Mouse (Mus musculus) kidney, adult 2 months (tissue): ENCODE data around the gene Trim69.

Source experiments
- CTCF ChIP-seq: fragments of 200-500 bp; conservative IDR thresholded peaks from 2 replicates; pipeline ENCODE4 v1.5.1; 2011; ENCODE audit warnings: low read depth, mild to moderate bottlenecking, control low read depth, low read length, moderate library complexity, mixed read lengths; ENCODE audit not compliant: insufficient read depth, insufficient read length
- POLR2A ChIP-seq: fragments of 200-500 bp; IDR thresholded peaks from one replicate; pipeline ENCODE4 v1.6.1; 2011; ENCODE audit warnings: low read depth, low read length, control low read depth

DNA sequence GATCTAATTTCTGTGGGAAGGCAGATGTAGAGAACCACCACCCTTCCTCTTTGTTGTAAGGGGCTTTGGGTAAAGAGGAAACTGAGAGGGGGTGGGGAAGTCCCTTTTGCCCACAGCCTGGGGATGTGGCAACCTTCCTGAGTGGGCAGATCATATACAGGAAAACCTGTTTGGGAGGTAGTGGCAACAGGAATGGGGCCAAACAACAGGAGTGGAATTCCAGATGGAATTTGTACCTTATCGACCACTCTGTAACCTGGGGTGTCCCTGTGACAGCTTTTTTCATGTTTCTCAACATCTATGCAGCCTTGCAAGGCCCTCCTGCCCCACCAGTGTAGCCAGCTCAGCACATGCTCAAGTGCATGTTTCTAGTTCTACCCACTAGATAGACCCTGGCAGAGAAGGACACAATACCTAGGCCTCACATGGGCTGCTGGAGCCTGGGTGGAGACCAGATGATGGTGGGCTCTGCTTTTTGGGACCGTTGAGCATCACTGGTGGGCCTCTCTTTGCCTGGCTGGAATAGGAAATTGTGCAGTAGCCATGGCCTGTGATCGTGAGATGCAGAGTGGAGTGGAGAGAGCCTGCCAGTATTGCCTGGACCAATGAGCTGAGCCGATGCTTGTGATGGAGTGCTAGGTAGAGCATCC, 4.3 kb upstream of the Trim69 start:
- TF ChIP-seq POLR2A (no peak), CTCF (no peak)
